Mouse (Mus musculus): ENCODE results near the gene Ulk4. TPM values are rescaled to one million over a fixed set of nuclear protein-coding genes. Genes with fewer than 3 reads are reported as not detected.

Gene Ulk4
- polyA plus RNA-seq, 1 experiment from 2014 or later: 134 TPM

DNA sequence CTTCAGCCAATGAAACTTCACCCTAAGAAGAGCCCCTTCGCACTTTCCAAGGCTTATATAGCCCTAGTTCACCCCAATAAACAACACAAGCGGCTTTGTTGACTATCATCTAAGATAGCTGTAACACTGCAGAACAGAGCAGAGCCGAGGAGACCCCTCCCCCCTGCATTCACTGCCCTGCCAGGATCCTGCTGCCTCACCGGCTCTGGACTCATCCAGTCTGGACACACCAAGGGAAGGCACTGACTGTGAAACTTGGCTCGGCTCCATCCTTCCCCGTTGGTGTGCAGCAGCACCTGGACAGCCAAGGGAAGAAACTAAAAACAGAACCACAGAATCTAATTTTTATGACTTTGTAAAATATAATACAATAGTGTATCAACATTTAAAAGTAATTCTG is 91.2 kb downstream of the Ulk4 start:
- no peak overlapping the region for H3K4me2 ChIP-seq (replicated peaks; ENCODE audit: low read depth, low read length)
- H3K9ac ChIP-seq (replicated peaks; ENCODE audit: low read depth, low read length): no peak overlapping the region
- H3K4me3 ChIP-seq (ENCODE audit: low read depth, low read length): no peak overlapping the region
- no peaks in the 10 kb centered on the region for H3K27me3 ChIP-seq (ENCODE audit: control insufficient read depth, insufficient read depth, low read length)
- no peaks in the 10 kb centered on the region for H3K4me1 ChIP-seq (ENCODE audit: control insufficient read depth, insufficient read depth, low read length)
- no peak overlapping the region for H3K27ac ChIP-seq (ENCODE audit: low read length)
- ATAC-seq (ENCODE audit: insufficient number of reproducible peaks, insufficient read depth, low FRiP score, low read depth): no peak
- no peaks in the 10 kb centered on the region for H3K36me3 ChIP-seq (ENCODE audit: control insufficient read depth, insufficient read depth, low read length)
- WGBS: 46% methylated on average over 6 of the region's 6 CpGs
- no peaks in the 10 kb centered on the region for H3K9me3 ChIP-seq (ENCODE audit: control insufficient read depth, low read depth, low read length)

DNA sequence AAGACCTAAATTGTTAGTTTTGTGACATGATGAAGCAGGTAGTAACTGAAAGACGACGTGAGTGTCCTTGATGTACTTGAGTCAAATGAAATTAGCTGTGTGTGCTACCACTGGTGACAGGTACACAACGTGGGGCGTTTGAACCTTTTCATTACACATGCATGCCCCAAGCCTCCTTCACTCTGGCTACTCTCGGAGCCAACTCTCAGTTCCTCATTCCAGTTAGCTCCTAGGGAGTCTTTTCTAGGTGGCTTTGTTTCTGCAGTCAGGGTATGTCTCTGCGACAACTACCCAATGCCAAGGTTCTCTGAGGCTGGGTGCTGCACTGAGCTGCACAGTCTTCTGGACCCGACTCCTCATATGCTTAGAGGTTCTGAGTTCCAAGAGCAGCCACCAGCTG is 100.6 kb downstream of the Ulk4 start:
- H3K4me3 ChIP-seq (ENCODE audit: low read depth, low read length): no peak overlapping the region
- no peaks in the 10 kb centered on the region for H3K4me1 ChIP-seq (ENCODE audit: control insufficient read depth, insufficient read depth, low read length)
- no peaks in the 10 kb centered on the region for H3K27me3 ChIP-seq (ENCODE audit: control insufficient read depth, insufficient read depth, low read length)
- no peak for ATAC-seq (ENCODE audit: insufficient number of reproducible peaks, insufficient read depth, low FRiP score, low read depth)
- no peaks in the 10 kb centered on the region for H3K9me3 ChIP-seq (ENCODE audit: control insufficient read depth, low read depth, low read length)
- H3K9ac ChIP-seq (replicated peaks; ENCODE audit: low read depth, low read length): no peak overlapping the region
- WGBS: 91% methylated on average over 7 of the region's 7 CpGs
- H3K36me3 ChIP-seq (ENCODE audit: control insufficient read depth, insufficient read depth, low read length): no peaks in the 10 kb centered on the region
- no peak overlapping the region for H3K4me2 ChIP-seq (replicated peaks; ENCODE audit: low read depth, low read length)
- no peak overlapping the region for H3K27ac ChIP-seq (ENCODE audit: low read length)

DNA sequence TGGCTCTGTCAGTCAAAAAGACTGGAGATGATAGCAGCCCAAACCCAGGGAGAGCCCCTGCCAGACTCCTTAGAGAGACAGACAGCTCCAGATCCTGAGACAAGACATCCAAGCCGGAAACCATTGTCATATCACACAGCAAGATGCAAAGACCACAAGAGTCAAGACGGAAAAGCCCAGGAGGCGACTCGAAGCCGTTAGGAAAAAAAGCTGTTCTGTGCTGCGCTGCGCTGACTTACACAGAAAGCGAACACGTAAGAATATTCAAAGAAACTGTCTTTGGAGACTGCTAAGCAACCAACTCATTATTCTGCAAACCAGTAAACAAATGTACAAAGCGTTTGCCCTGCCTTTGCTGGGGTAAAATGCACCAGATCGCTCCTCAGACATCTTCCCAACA is 101.8 kb downstream of the Ulk4 start:
- H3K27ac ChIP-seq (ENCODE audit: low read length): no peak overlapping the region
- 90% methylated on average over 11 of the region's 11 CpGs for WGBS
- ATAC-seq (ENCODE audit: insufficient number of reproducible peaks, insufficient read depth, low FRiP score, low read depth): no peak
- no peaks in the 10 kb centered on the region for H3K36me3 ChIP-seq (ENCODE audit: control insufficient read depth, insufficient read depth, low read length)
- H3K27me3 ChIP-seq (ENCODE audit: control insufficient read depth, insufficient read depth, low read length): no peaks in the 10 kb centered on the region
- no peaks in the 10 kb centered on the region for H3K4me1 ChIP-seq (ENCODE audit: control insufficient read depth, insufficient read depth, low read length)
- no peak overlapping the region for H3K4me3 ChIP-seq (ENCODE audit: low read depth, low read length)
- no peak overlapping the region for H3K4me2 ChIP-seq (replicated peaks; ENCODE audit: low read depth, low read length)
- no peaks in the 10 kb centered on the region for H3K9me3 ChIP-seq (ENCODE audit: control insufficient read depth, low read depth, low read length)
- H3K9ac ChIP-seq (replicated peaks; ENCODE audit: low read depth, low read length): no peak overlapping the region

DNA sequence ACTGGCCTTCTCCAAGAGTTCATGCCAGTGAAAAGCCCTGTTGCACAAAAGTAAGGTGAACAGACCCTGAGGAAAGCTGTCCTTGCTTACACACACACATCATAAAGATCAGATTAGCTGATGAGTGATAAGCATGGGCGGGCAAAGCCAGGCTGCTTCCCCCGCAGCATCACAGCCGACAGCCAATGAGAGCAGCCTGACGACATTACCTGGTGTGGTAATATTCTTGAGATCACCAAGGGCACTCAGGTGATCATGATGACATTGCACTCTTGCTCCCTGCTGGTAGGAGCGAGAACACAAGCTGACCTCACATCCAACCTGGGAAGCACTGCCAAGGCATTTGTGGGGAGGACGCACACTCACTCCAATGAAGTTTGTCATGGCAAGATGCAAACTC is 104.9 kb downstream of the Ulk4 start:
- no peak overlapping the region for H3K9ac ChIP-seq (replicated peaks; ENCODE audit: low read depth, low read length)
- no peak overlapping the region for H3K4me3 ChIP-seq (ENCODE audit: low read depth, low read length)
- H3K4me2 ChIP-seq (replicated peaks; ENCODE audit: low read depth, low read length): no peak overlapping the region
- H3K27me3 ChIP-seq (ENCODE audit: control insufficient read depth, insufficient read depth, low read length): no peaks in the 10 kb centered on the region
- no peaks in the 10 kb centered on the region for H3K4me1 ChIP-seq (ENCODE audit: control insufficient read depth, insufficient read depth, low read length)
- H3K9me3 ChIP-seq (ENCODE audit: control insufficient read depth, low read depth, low read length): no peaks in the 10 kb centered on the region
- no peak for ATAC-seq (ENCODE audit: insufficient number of reproducible peaks, insufficient read depth, low FRiP score, low read depth)
- no peak overlapping the region for H3K27ac ChIP-seq (ENCODE audit: low read length)
- WGBS: 86% methylated on average over 6 of the region's 6 CpGs
- no peaks in the 10 kb centered on the region for H3K36me3 ChIP-seq (ENCODE audit: control insufficient read depth, insufficient read depth, low read length)

DNA sequence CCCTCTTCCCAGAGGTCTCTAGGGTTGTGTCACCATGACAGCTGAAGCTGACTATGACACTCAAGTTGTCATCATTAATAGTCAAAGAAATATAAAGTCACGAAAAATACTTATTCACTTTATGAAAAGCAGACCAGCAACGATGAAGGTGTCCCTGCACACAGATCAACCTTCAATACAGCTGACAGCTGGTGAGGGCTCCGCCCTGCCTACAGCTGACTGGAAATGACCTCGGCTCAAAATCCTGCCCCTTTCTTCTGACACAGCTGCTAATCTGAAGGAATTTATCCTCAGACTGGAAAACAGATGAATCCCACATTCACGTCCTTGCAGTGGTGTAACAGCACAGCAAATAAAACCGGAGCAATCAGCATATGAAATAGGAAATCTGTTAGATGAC is 105.4 kb downstream of the Ulk4 start:
- 62% methylated on average over 6 of the region's 6 CpGs for WGBS
- ATAC-seq (ENCODE audit: insufficient number of reproducible peaks, insufficient read depth, low FRiP score, low read depth): no peak
- no peaks in the 10 kb centered on the region for H3K9me3 ChIP-seq (ENCODE audit: control insufficient read depth, low read depth, low read length)
- H3K4me3 ChIP-seq (ENCODE audit: low read depth, low read length): no peak overlapping the region
- H3K36me3 ChIP-seq (ENCODE audit: control insufficient read depth, insufficient read depth, low read length): no peaks in the 10 kb centered on the region
- H3K4me1 ChIP-seq (ENCODE audit: control insufficient read depth, insufficient read depth, low read length): no peaks in the 10 kb centered on the region
- H3K9ac ChIP-seq (replicated peaks; ENCODE audit: low read depth, low read length): no peak overlapping the region
- no peak overlapping the region for H3K27ac ChIP-seq (ENCODE audit: low read length)
- H3K27me3 ChIP-seq (ENCODE audit: control insufficient read depth, insufficient read depth, low read length): no peaks in the 10 kb centered on the region
- no peak overlapping the region for H3K4me2 ChIP-seq (replicated peaks; ENCODE audit: low read depth, low read length)

DNA sequence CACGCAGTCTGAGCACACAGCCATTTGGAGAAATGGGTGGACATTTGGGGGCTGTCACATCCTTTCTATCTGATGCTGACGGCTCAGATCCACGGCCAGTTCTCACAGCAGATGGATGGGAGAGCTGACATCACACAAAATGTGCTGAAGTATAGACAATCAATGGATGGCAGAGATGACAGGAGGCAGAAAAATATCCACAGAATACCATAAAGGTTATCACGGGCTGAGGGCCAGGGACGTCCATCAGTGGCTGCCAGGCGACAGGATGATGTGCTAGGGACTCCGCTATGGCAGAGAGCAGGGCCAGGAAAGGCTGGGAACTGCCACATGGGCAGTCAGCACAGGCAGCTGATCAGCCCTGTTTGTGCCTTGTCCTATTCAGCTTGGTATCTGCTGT is 112.4 kb downstream of the Ulk4 start:
- no peak for ATAC-seq (ENCODE audit: insufficient number of reproducible peaks, insufficient read depth, low FRiP score, low read depth)
- Histone ChIP-seq H3K9me3 (ENCODE audit: control insufficient read depth, low read depth, low read length) (no peaks in the 10 kb centered on the region), H3K27me3 (ENCODE audit: control insufficient read depth, insufficient read depth, low read length) (no peaks in the 10 kb centered on the region), H3K27ac (ENCODE audit: low read length) (no peak overlapping the region), H3K4me1 (ENCODE audit: control insufficient read depth, insufficient read depth, low read length) (no peaks in the 10 kb centered on the region), H3K4me2 (replicated peaks; ENCODE audit: low read depth, low read length) (no peak overlapping the region), H3K4me3 (ENCODE audit: low read depth, low read length) (no peak overlapping the region), H3K36me3 (ENCODE audit: control insufficient read depth, insufficient read depth, low read length) (no peaks in the 10 kb centered on the region), H3K9ac (replicated peaks; ENCODE audit: low read depth, low read length) (no peak overlapping the region)
- WGBS: 74% methylated on average over 7 of the region's 7 CpGs

DNA sequence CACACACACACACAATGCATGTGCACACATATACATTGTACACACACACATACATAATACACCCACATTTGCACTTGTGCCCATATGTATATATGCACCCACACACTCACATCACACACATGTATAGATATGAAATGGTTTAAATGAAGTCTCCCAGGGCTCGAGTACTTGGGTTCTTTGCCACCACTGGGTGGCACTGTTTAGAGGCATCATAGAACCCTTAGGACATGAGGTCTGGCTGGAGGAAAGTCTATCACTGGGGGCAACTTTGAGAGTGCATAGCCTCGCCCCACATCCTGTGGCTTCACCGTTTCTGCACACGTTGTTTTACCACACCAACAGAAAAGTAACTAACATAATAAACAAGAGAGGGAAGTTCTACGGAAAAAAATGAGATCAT is 114.2 kb downstream of the Ulk4 start:
- H3K27ac ChIP-seq (ENCODE audit: low read length): no peak overlapping the region
- ATAC-seq (ENCODE audit: insufficient number of reproducible peaks, insufficient read depth, low FRiP score, low read depth): no peak
- no peaks in the 10 kb centered on the region for H3K27me3 ChIP-seq (ENCODE audit: control insufficient read depth, insufficient read depth, low read length)
- no peak overlapping the region for H3K4me3 ChIP-seq (ENCODE audit: low read depth, low read length)
- no peaks in the 10 kb centered on the region for H3K4me1 ChIP-seq (ENCODE audit: control insufficient read depth, insufficient read depth, low read length)
- H3K36me3 ChIP-seq (ENCODE audit: control insufficient read depth, insufficient read depth, low read length): no peaks in the 10 kb centered on the region
- H3K9ac ChIP-seq (replicated peaks; ENCODE audit: low read depth, low read length): no peak overlapping the region
- H3K9me3 ChIP-seq (ENCODE audit: control insufficient read depth, low read depth, low read length): no peaks in the 10 kb centered on the region
- H3K4me2 ChIP-seq (replicated peaks; ENCODE audit: low read depth, low read length): no peak overlapping the region
- WGBS: 42% methylated on average over 5 of the region's 5 CpGs

DNA sequence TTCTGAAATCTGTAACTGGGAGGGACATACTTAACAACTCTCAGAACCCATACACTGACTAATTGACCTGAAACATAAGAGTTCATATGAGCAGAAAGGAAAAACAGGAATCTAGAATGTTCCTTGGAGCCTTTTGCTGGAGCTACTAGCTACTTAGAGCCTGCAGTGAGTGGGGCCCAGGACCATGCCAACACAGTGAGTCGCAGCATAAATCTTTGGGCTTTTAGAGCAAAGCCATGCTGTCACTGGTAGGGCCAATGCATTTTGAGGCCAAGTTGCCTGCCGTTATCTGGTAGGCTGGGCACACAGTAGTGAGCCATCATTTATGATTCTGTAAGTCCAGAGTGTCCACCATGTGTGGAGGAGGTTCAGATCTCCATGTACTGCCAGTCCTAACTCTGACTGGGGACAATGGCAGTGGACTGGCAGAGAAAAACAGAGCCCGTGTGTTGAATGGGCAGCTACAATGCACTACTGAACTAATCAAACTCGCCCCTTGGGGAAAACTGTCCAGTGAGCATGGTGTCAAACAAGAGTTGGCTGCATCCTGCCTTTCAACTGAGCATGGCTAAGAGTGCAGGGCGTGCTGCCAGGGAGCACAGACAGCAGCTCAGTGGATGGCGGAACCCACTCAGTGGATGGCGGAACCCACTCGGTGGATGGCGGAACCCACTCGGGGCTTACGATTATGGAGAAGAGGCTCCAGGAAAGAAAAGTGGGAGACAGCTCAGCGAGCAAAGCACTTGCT is 115.0 kb downstream of the Ulk4 start:
- 91% methylated on average over 12 of the region's 12 CpGs for WGBS
- no peaks in the 10 kb centered on the region for H3K9me3 ChIP-seq (ENCODE audit: control insufficient read depth, low read depth, low read length)

DNA sequence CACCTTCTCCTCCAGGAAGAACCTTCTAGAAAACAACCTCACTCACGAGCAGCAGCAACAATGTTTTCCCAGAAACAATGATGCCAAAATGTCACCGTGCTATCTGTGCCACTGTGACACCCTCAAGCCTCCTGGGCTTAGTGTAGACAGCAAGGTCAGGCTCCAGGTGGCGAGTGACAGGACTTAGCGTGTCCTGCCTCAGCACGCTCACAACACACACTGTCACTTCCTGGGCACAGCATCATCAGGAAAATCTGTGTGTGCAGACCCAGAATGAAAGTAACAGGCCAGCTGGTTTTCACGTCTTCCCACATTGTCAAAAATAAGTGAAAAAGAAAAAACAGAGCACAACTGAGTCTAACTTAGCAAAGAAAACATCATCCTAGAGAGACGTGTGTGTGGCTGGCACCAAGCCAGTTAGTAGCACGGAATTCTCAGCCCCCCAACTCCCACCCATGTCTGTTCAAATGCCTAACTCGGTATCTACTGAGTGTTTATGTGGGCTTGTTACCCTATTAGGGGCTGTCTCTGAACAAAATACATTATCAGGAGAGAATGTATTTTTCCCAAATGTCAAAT is 120.7 kb downstream of the Ulk4 start:
- WGBS: 49% methylated on average over 9 of the region's 9 CpGs

More for the DNA sequence above, 115.0 kb downstream of the Ulk4 start:
- H3K4me1 ChIP-seq (ENCODE audit: control insufficient read depth, insufficient read depth, low read length): no peaks in the 10 kb centered on the region
- H3K27ac ChIP-seq (ENCODE audit: low read length): no peak overlapping the region
- no peak overlapping the region for H3K4me2 ChIP-seq (replicated peaks; ENCODE audit: low read depth, low read length)
- H3K9ac ChIP-seq (replicated peaks; ENCODE audit: low read depth, low read length): no peak overlapping the region
- no peaks in the 10 kb centered on the region for H3K36me3 ChIP-seq (ENCODE audit: control insufficient read depth, insufficient read depth, low read length)
- no peak for ATAC-seq (ENCODE audit: insufficient number of reproducible peaks, insufficient read depth, low FRiP score, low read depth)
- H3K27me3 ChIP-seq (ENCODE audit: control insufficient read depth, insufficient read depth, low read length): no peaks in the 10 kb centered on the region
- no peak overlapping the region for H3K4me3 ChIP-seq (ENCODE audit: low read depth, low read length)

More for the DNA sequence above, 120.7 kb downstream of the Ulk4 start:
- no peak for ATAC-seq (ENCODE audit: insufficient number of reproducible peaks, insufficient read depth, low FRiP score, low read depth)
- Histone ChIP-seq H3K4me3 (ENCODE audit: low read depth, low read length) (no peak overlapping the region), H3K9me3 (ENCODE audit: control insufficient read depth, low read depth, low read length) (no peaks in the 10 kb centered on the region), H3K4me2 (replicated peaks; ENCODE audit: low read depth, low read length) (no peak overlapping the region), H3K27me3 (ENCODE audit: control insufficient read depth, insufficient read depth, low read length) (no peaks in the 10 kb centered on the region), H3K27ac (ENCODE audit: low read length) (no peak overlapping the region), H3K36me3 (ENCODE audit: control insufficient read depth, insufficient read depth, low read length) (no peaks in the 10 kb centered on the region), H3K4me1 (ENCODE audit: control insufficient read depth, insufficient read depth, low read length) (0 out of 2 replicates have a peak, but pooled peaks cover 7% of the 10 kb centered on the region), H3K9ac (replicated peaks; ENCODE audit: low read depth, low read length) (no peak overlapping the region)
